Mouse (Mus musculus) brain, embryonic 14.5 days (tissue): ENCODE measurements at regions not wholly inside any gene's neighbourhood (a gene's known extent, or its start where the extent isn't known, plus 50 kb on each side); places are given as distances from the start of the nearest gene placed in this dataset.

ENCODE experiments used
- CTCF ChIP-seq: fragments of 200-500 bp; IDR thresholded peaks from 2 replicates; pipeline ENCODE4 v1.5.1; 2012; ENCODE audit warnings: inconsistent platforms, mild to moderate bottlenecking, moderate library complexity, borderline replicate concordance; ENCODE audit not compliant: insufficient read depth, insufficient read length; ENCODE audit errors: extremely low read depth
- POLR2A ChIP-seq: fragments of 200-500 bp; IDR thresholded peaks from 2 replicates; pipeline ENCODE4 v1.6.1; 2012; ENCODE audit warnings: mild to moderate bottlenecking, inconsistent platforms, borderline replicate concordance; ENCODE audit not compliant: poor library complexity, insufficient read depth, insufficient read length, severe bottlenecking; ENCODE audit errors: extremely low read depth

- TF ChIP-seq POLR2A = no peak
- TF ChIP-seq CTCF = no peak
These were observed 416.5 kb downstream of the Gm45692 start for GRCm38 (mm10) chr8:26535816-26536215.
